Mouse (Mus musculus) heart, adult 8-10 months (tissue): Measurements from ENCODE around the gene Accs. TPM values are rescaled to one million over a fixed set of nuclear protein-coding genes. Genes with fewer than 3 reads are reported as not detected.

Source experiments
- DNase-seq: peaks from one replicate; pipeline ENCODE4 v3.0.0; 2022; ENCODE audit warnings: low spot score
- total RNA-seq, 4 experiments: library from RNA; stranded (reverse); gene quantifications; 2 replicates each; pipeline ENCODE4 v1.2.4; 2022

Gene Accs
- total RNA-seq, 4 experiments from 2014 or later: 4.1 to 9.5 (median 5.7) TPM

GRCm38 (mm10) chr2:93794375-93794774 lies 55.4 kb downstream of the Accs start:
- no peak for DNase-seq

GRCm38 (mm10) chr2:93791516-93792499 lies 57.9 kb downstream of the Accs start:
- peak; percentile 65 for DNase-seq

GRCm38 (mm10) chr2:93790798-93791345 lies 58.9 kb downstream of the Accs start:
- DNase-seq: no peak

- DNase-seq: no peak
Observed at GRCm38 (mm10) chr2:93788557-93788956, 61.2 kb downstream of the Accs start.

GRCm38 (mm10) chr2:93786175-93786574 lies 63.6 kb downstream of the Accs start:
- peak; percentile 74 for DNase-seq

- DNase-seq: no peak
Observed at GRCm38 (mm10) chr2:93785432-93785798, 64.3 kb downstream of the Accs start.

GRCm38 (mm10) chr2:93784721-93785431 lies 64.9 kb downstream of the Accs start:
- DNase-seq: no peak

GRCm38 (mm10) chr2:93783926-93784539 lies 65.7 kb downstream of the Accs start:
- no peak for DNase-seq

Other genes with a start within 250 kb of the Accs start
- 1 to 10 TPM in 1 of 4 experiments, under 1 TPM in 3; 0.75 to 1.2 (median 0.97) TPM for gene Alx4, start 207.6 kb downstream of the Accs start, total RNA-seq
- 10 to 100 TPM; 40.9 to 43.0 (median 42.0) TPM for gene Ext2, start 27.4 kb downstream of the Accs start, total RNA-seq
- not detected for gene Accsl, start 19.2 kb upstream of the Accs start, total RNA-seq
- 10 to 100 TPM in 1 of 4 experiments, 1 to 10 TPM in 3; 6.9 to 10.7 (median 8.7) TPM for gene Gm13889, start 107.3 kb upstream of the Accs start, total RNA-seq
- not detected for gene Gm27027, start 146.4 kb upstream of the Accs start, total RNA-seq
- 10 to 100 TPM; 50.2 to 61.7 (median 59.9) TPM for gene Alkbh3, start 160.9 kb upstream of the Accs start, total RNA-seq